Mouse (Mus musculus) liver, embryonic 12.5 days (tissue): ENCODE data around the gene Nhsl1. TPM values are rescaled to one million over a fixed set of nuclear protein-coding genes. Genes with fewer than 3 reads are reported as not detected.
"Not testable (repeated sequence)": the region's sequence is repeated elsewhere in the genome, so short reads cannot be mapped to it uniquely, and the experiment has no call there.

Experiments used
- ATAC-seq: fragments of 200-750 bp; cut with Nextera tagmentation; 2 replicates; pipeline ENCODE4 v1.8.0; 2017; ENCODE audit warnings: moderate number of reproducible peaks, mild to moderate bottlenecking, moderate library complexity
- H3K27ac ChIP-seq: fragments of 300-500 bp; sonication (generic); 2 replicates; pipeline ENCODE4 v1.5.1; 2016; ENCODE audit warnings: mild to moderate bottlenecking
- H3K27me3 ChIP-seq: fragments of 300-500 bp; sonication (generic); replicated peaks from 2 replicates; pipeline ENCODE4 v1.6.1; 2016; ENCODE audit warnings: mild to moderate bottlenecking, moderate library complexity
- H3K36me3 ChIP-seq: fragments of 300-500 bp; sonication (generic); 2 replicates; pipeline ENCODE4 v1.6.1; 2016; ENCODE audit warnings: mild to moderate bottlenecking, moderate library complexity
- H3K4me1 ChIP-seq: fragments of 300-500 bp; sonication (generic); 2 replicates; pipeline ENCODE4 v1.6.1; 2016
- H3K4me2 ChIP-seq: fragments of 300-500 bp; sonication (generic); 2 replicates; pipeline ENCODE4 v1.6.1; 2016; ENCODE audit warnings: mild to moderate bottlenecking, moderate library complexity
- H3K4me3 ChIP-seq: fragments of 300-500 bp; sonication (generic); 2 replicates; pipeline ENCODE4 v1.5.1; 2016; ENCODE audit warnings: mild to moderate bottlenecking, moderate library complexity
- H3K9ac ChIP-seq: fragments of 300-500 bp; sonication (generic); 2 replicates; pipeline ENCODE4 v1.6.1; 2016; ENCODE audit warnings: mild to moderate bottlenecking, moderate library complexity
- H3K9me3 ChIP-seq: fragments of 300-500 bp; sonication (generic); replicated peaks from 2 replicates; pipeline ENCODE4 v1.6.1; 2016; ENCODE audit warnings: mild to moderate bottlenecking, moderate library complexity
- WGBS: fragments of 180-500 bp; shearing (Covaris S2); methylation state at CpG from one replicate; pipeline ENCODE4 v1.1.7; 2016; ENCODE audit not compliant: insufficient replicate concordance; 5-methylcytosine and 5-hydroxymethylcytosine counted together
- polyA plus RNA-seq: library from polyadenylated mRNA; unstranded; fragments of >200 nt; fragmentation: Nextera tagmentation; extraction: Ambion mirVana; gene quantifications from 2 replicates; pipeline ENCODE4 v1.2.1, GENCODE M21; 2016

Nhsl1 gene
- polyA plus RNA-seq, 1 experiment from 2014 or later: 0.97 TPM

DNA sequence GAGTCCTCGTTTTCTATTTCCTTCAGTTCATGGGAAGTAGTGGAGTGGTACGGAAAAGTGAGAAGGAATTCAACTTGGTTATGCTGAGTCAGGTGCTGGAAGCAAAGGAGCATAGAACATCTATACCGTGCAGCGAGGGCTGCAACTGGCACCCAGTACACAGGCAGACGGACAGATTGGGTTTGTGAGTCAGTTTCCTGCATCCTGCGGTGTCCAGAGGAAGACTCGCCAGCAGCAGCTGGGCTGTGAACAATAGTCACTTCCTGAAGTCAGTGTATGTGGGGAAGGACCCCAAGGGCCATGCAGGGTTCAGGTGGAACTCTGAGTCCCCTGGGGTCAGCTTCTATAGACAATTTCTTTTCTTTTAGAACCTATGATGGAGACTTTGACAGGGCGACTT, 111.4 kb downstream of the Nhsl1 start:
- WGBS: 27% methylated on average over 8 of the region's 8 CpGs
- Histone ChIP-seq H3K9ac (no peak overlapping the region), H3K4me2 (no peak overlapping the region)

DNA sequence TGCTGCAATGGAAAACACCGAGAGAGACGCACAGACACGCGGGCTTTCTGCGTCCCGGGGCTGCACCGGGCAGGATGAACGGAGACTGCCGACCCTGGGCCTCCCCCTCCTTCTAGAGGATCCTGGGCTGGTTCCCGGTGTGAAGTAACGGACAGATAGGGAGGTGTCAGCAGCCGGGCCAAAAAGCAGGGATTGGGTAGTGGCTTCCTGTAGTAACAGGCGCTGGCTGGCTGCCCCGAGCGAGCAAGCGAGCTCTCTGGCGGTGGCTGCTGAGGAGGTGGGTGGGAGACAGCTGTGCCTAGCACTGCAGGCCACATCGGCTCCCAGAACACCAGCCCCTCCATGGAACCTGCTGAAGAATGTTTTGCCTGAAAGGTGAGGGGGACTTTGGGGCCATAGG, 112.2 kb downstream of the Nhsl1 start:
- Histone ChIP-seq H3K9me3 (no peaks in the 10 kb centered on the region), H3K4me3 (peak overlapping the region; percentile 37), H3K4me2 (peak overlapping the region; percentile 64), H3K4me1 (peaks cover 9% of the 10 kb centered on the region), H3K27me3 (0 out of 2 replicates have a peak, but pooled peaks cover 6% of the 10 kb centered on the region), H3K9ac (peak overlapping the region; percentile 50; the same call in 1 of the 2 replicates), H3K36me3 (no peaks in the 10 kb centered on the region), H3K27ac (no peak overlapping the region)
- 2% methylated on average over 18 of the region's 18 CpGs for WGBS
- ATAC-seq: no peak

More for the DNA sequence above, 111.4 kb downstream of the Nhsl1 start:
- H3K36me3 ChIP-seq: no peaks in the 10 kb centered on the region
- no peak overlapping the region for H3K4me3 ChIP-seq
- 0 out of 2 replicates have a peak, but pooled peaks cover 6% of the 10 kb centered on the region for H3K27me3 ChIP-seq
- no peaks in the 10 kb centered on the region for H3K9me3 ChIP-seq
- H3K4me1 ChIP-seq: peaks cover 9% of the 10 kb centered on the region
- H3K27ac ChIP-seq: no peak overlapping the region
- ATAC-seq: peak; percentile 60

DNA sequence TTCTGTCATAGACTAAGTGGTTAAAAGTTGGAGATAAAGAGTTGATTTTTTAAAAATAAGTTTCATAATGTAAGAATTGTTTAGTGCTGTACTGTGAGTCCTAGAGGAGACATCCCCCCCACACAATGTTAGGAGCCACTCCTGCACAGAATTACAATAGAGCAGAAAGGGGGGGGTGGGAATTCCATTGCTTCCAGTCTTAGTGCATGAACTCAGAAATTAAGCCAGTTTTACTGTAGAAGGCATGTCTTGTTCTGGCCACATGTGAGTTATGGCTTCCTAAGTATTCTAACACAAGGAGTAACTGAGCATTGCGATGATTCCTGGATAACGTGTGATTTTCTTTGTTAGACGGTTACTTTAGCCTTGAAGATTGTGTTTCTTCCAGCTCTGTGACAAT, 112.8 kb downstream of the Nhsl1 start:
- H3K9ac ChIP-seq: no peak overlapping the region
- no peak overlapping the region for H3K27ac ChIP-seq
- no peak overlapping the region; the same call in 1 of the 2 replicates for H3K4me2 ChIP-seq

DNA sequence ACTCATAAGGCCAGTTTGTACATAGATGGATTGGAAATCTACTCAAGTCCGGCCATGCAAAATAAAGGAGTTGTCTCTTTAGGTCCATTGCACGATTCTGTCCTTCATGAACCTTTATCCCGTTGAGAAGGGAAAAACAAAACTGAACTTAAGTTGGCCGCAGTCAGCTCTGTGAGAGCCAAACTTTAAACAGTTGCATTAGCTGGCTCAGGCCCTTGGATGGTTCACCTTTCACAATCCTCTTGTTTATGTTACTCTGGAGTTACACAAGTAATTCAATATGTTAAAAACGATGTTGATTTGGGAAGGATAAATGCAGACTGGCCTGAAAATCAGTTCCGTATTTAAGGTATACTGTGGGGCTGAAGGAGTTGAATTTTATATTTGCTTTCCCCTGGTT, 116.7 kb downstream of the Nhsl1 start:
- no peak overlapping the region for H3K4me2 ChIP-seq
- no peak overlapping the region for H3K27ac ChIP-seq
- H3K9me3 ChIP-seq: no peaks in the 10 kb centered on the region
- peaks cover 7% of the 10 kb centered on the region for H3K4me1 ChIP-seq
- no peaks in the 10 kb centered on the region for H3K36me3 ChIP-seq
- 74% methylated on average over 6 of the region's 6 CpGs for WGBS
- no peak overlapping the region for H3K4me3 ChIP-seq
- 0 out of 2 replicates have a peak, but pooled peaks cover 6% of the 10 kb centered on the region for H3K27me3 ChIP-seq
- no peak overlapping the region for H3K9ac ChIP-seq
- no peak for ATAC-seq

More for the DNA sequence above, 112.8 kb downstream of the Nhsl1 start:
- Histone ChIP-seq H3K9me3 (no peaks in the 10 kb centered on the region), H3K4me1 (peaks cover 9% of the 10 kb centered on the region), H3K36me3 (no peaks in the 10 kb centered on the region), H3K4me3 (no peak overlapping the region), H3K27me3 (0 out of 2 replicates have a peak, but pooled peaks cover 6% of the 10 kb centered on the region)
- no peak for ATAC-seq
- WGBS: 72% methylated on average over 3 of the region's 3 CpGs

DNA sequence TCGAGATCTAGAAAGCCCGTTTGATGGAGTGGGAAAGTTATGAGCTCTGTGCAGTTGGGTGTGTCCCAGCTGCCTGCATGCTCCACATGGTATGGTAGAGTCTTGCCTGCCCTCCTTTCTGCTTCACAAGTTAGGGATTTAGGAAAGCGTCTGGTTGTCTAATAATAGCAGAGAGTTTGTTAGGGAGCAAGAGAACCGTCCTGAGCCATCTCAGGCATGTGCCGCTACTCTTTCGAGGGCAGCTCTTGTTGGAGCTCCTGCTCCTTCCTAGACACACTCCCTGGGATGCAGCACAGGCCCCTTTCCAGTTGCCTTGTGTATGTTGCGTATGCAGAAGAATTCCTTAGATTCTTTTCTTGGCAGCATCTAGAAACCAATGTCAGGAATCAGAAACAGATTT, 117.2 kb downstream of the Nhsl1 start:
- H3K9ac ChIP-seq: no peak overlapping the region
- ATAC-seq: no peak
- no peak overlapping the region for H3K4me2 ChIP-seq
- H3K4me1 ChIP-seq: peaks cover 2% of the 10 kb centered on the region
- 77% methylated on average over 7 of the region's 7 CpGs for WGBS
- 0 out of 2 replicates have a peak, but pooled peaks cover 2% of the 10 kb centered on the region for H3K27me3 ChIP-seq
- no peak overlapping the region for H3K27ac ChIP-seq
- no peaks in the 10 kb centered on the region for H3K36me3 ChIP-seq
- no peak overlapping the region for H3K4me3 ChIP-seq
- H3K9me3 ChIP-seq: no peaks in the 10 kb centered on the region

DNA sequence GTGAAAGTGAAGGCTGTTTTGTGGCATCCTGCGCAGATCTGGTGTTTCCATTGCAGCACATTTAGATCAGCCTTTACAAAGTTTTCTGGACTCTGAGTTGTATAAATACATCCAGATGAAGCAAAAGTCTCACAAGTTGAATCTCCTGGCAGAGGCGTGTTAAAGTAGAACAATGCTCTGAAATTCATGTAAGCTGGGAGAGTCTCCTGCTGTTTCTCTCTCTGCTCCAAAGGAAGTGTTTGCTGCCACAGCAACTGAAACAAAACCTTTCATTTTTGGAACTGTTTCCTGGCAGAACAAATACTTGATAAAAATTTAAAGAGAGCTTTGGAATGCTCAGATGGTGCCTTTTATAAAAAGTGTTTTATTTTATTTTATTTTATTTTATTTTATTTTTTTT, 118.8 kb downstream of the Nhsl1 start:
- Histone ChIP-seq H3K4me1 (no peaks in the 10 kb centered on the region), H3K4me2 (no peak overlapping the region), H3K9me3 (no peaks in the 10 kb centered on the region), H3K27me3 (no peaks in the 10 kb centered on the region), H3K4me3 (no peak overlapping the region), H3K27ac (no peak overlapping the region), H3K36me3 (no peaks in the 10 kb centered on the region), H3K9ac (no peak overlapping the region)
- no peak for ATAC-seq
- WGBS: 67% methylated on average over 2 of the region's 2 CpGs

DNA sequence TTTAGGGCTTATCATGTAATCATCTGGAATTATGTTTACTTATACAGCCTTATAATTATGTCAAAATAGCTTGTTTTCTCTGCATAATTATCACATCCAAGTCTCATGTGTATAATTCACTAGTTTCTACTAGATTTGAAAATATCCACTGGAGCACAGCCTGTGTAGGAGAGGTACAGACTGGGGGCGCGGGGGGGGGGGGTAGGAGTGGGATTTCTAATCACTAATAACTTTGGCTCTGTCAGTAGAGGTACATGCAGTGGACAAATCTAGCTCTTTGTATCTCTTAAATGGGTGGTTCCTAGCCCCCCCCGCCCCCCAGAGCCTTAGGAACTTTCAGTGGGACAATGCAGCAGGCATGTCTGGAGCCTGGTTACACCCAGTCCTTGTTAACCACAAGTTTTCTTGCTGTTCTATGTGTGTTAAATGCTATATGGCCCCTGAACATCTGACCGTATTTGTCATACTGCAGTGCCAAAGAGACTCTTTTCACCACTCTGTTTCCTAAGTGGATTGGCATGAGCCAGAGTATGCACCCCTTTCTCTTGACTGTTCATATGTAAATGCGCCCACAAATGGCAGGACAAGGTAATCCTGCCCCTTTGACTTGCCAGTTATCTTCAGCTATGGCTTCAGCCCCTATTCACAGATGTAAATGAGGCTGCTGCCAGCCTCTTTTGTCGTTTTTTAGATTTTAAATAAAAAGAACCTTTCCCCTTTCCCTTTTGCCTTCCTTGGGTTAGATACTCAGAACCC, 127.0 kb downstream of the Nhsl1 start:
- H3K4me2 ChIP-seq: no peak overlapping the region
- H3K27me3 ChIP-seq: no peaks in the 10 kb centered on the region
- no peak overlapping the region for H3K4me3 ChIP-seq
- no peaks in the 10 kb centered on the region for H3K9me3 ChIP-seq
- no peak for ATAC-seq
- no peaks in the 10 kb centered on the region for H3K36me3 ChIP-seq
- peak overlapping the region; percentile 58 for H3K27ac ChIP-seq
- WGBS: 58% methylated on average over 6 of the region's 6 CpGs
- peaks cover 34% of the 10 kb centered on the region for H3K4me1 ChIP-seq
- no peak overlapping the region for H3K9ac ChIP-seq

DNA sequence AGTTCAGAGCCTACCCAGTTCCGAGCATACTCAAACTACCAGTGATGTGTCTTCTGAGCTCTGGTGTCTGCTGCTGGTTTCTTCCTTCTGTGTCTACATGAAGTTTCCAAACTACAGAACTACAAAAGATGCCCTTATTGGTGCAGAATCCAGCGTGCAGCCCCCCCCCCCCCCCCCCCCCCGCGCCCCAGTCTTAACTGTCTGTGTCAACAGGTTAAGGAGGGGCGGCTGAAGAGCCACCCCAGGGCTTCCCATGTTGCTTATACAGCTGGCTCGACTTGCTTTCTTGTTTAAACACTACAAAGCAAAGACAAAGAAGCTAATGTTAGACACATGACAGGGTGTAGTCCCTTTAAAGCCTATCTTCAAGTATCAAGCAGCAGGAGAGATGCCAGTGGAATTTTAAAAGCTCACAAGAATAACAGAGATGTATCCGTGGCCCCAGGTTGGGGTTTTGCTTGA, 127.6 kb downstream of the Nhsl1 start:
- 32% methylated on average over 5 of the region's 7 CpGs for WGBS
- Histone ChIP-seq H3K4me2 (peak overlapping the region; percentile 32; the same call in 1 of the 2 replicates), H3K9me3 (no peaks in the 10 kb centered on the region), H3K4me1 (peaks cover 34% of the 10 kb centered on the region), H3K27me3 (no peaks in the 10 kb centered on the region), H3K36me3 (no peaks in the 10 kb centered on the region), H3K9ac (peak overlapping the region; percentile 17; the same call in 1 of the 2 replicates), H3K27ac (peak overlapping the region; percentile 58), H3K4me3 (no peak overlapping the region)
- peak; percentile 47; the same call in 1 of the 2 replicates for ATAC-seq

DNA sequence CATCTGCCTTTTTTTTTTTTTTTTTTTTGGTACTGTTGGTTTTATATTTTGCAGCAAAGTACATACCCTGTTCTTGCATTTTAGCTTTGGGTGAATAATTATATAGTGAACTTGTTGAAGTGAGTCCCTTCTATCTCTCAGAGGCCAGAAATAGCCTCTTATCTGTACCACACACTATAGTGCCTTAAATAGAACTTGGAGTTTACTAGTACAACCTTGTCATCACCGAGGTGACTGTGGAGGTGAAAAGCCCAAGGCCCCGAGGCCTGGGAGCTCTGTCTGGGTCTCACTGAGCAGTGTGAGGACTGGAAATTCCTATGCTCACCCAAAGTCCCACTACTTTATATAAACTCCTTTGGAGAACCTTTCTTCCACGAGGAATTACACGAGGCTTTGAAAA, 128.5 kb downstream of the Nhsl1 start:
- H3K27ac ChIP-seq: peak overlapping the region; percentile 58; the same call in 1 of the 2 replicates
- H3K4me1 ChIP-seq: peaks cover 34% of the 10 kb centered on the region
- no peaks in the 10 kb centered on the region for H3K9me3 ChIP-seq
- H3K27me3 ChIP-seq: no peaks in the 10 kb centered on the region
- no peaks in the 10 kb centered on the region for H3K36me3 ChIP-seq
- peak; percentile 92 for ATAC-seq
- peak overlapping the region; percentile 32 for H3K4me2 ChIP-seq
- peak overlapping the region; percentile 45; the same call in 1 of the 2 replicates for H3K9ac ChIP-seq
- no peak overlapping the region for H3K4me3 ChIP-seq
- 30% methylated on average over 4 of the region's 4 CpGs for WGBS

DNA sequence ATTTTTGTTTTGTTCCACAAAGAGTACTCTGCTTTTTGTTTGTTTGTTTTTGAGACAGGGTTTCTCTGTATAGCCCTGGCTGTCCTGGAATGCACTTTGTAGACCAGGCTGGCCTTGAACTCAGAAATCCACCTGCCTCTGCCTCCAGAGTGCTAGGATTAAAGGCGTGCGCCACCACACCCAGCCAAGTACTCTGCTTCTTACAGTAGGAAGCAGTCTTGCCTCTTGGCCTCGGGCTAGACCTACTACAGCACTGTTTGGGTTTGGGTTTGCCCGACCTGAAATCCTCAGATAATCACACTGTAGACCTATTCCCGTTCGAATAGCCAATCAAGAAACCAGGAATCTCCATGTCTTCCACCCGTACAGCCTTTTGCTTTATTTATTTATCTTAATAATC, 130.1 kb downstream of the Nhsl1 start:
- H3K27ac ChIP-seq, H3K36me3 ChIP-seq, ATAC-seq, H3K9me3 ChIP-seq, H3K4me3 ChIP-seq, H3K4me2 ChIP-seq, H3K27me3 ChIP-seq, H3K9ac ChIP-seq: not testable (repeated sequence)
- WGBS: 76% methylated on average over 7 of the region's 7 CpGs
- peaks cover 41% of the 10 kb centered on the region for H3K4me1 ChIP-seq

DNA sequence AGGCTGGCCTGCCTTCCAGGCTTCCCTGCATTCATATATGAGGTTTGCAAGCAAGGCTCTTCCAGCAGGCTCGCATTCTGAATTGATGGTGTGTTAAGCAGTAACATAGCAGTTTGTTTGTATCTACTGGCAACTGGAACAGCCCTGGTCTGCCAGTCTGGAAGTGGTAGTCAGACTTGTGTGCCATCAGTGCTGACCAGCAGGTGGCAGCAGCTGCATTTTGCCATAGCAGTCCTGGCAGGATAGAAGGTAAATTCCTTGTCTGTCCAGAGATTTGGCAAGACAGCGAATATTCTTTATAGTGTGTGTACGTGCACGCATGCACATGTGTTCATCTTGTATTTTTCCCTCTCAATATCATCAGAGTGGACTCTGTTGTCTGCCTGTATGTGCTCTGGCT, 134.6 kb downstream of the Nhsl1 start:
- Histone ChIP-seq H3K9ac (no peak overlapping the region), H3K36me3 (no peaks in the 10 kb centered on the region), H3K4me1 (peaks cover 34% of the 10 kb centered on the region), H3K4me2 (no peak overlapping the region), H3K9me3 (no peaks in the 10 kb centered on the region), H3K27ac (no peak overlapping the region), H3K27me3 (no peaks in the 10 kb centered on the region), H3K4me3 (no peak overlapping the region)
- ATAC-seq: peak; percentile 54; the same call in 1 of the 2 replicates
- 26% methylated on average over 4 of the region's 4 CpGs for WGBS

DNA sequence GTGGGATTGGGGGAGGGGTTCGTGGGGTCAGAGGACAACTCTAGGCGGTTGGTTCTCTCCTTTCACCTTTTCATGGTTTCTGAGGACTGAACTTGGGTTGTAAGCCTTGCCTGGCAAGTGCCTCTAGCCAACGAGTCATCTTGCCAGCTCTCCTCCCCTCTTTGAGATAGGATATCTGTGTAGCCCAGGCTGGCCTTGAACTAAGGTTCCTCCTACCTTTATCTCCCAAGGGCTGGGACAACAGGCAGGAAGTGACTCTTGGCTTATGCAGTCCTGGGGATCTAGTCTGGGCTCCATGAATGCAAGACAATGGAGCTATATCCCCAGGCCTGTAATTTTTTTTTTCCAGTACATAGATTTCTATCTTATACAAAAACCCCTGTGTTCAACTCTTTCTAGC, 135.4 kb downstream of the Nhsl1 start:
- Histone ChIP-seq H3K9me3 (no peaks in the 10 kb centered on the region), H3K4me2 (peak overlapping the region; percentile 28), H3K9ac (no peak overlapping the region), H3K4me1 (peaks cover 28% of the 10 kb centered on the region), H3K27ac (peak overlapping the region; percentile 68; the same call in 1 of the 2 replicates), H3K36me3 (no peaks in the 10 kb centered on the region), H3K27me3 (no peaks in the 10 kb centered on the region), H3K4me3 (no peak overlapping the region)
- ATAC-seq: peak; percentile 94
- 41% methylated on average over 3 of the region's 3 CpGs for WGBS
